Mouse (Mus musculus) CH12.LX (cell line): ENCODE results near the gene Tnfaip2. TPM values are rescaled to one million over a fixed set of nuclear protein-coding genes. Genes with fewer than 3 reads are reported as not detected.

Source experiments
- DNase-seq: peaks from one replicate; pipeline ENCODE4 v3.0.0-alpha.2; 2013; ENCODE audit errors: extremely low read depth
- H3K27ac ChIP-seq: 2 replicates; pipeline ENCODE4 v1.5.1; 2012; ENCODE audit warnings: low read depth, mild to moderate bottlenecking, control low read depth, moderate library complexity; ENCODE audit not compliant: insufficient read depth
- H3K27me3 ChIP-seq: replicated peaks from 2 replicates; pipeline ENCODE3; 2012; ENCODE audit warnings: inconsistent platforms
- H3K36me3 ChIP-seq, 2 experiments: replicated peaks in 1 of 2; 2 replicates each; pipeline versions ENCODE3 to v1.6.1; 2012; ENCODE audit warnings: inconsistent platforms in 1 of 2, low read length in 1 of 2, mild to moderate bottlenecking in 1 of 2, mixed read lengths in 1 of 2, moderate library complexity in 1 of 2; ENCODE audit not compliant: control insufficient read depth in 1 of 2, insufficient read depth in 1 of 2
- H3K4me1 ChIP-seq, 2 experiments: 2 replicates each; pipeline ENCODE4 v1.6.1; 2012; ENCODE audit warnings: inconsistent platforms in 1 of 2, moderate library complexity in 1 of 2; ENCODE audit not compliant: insufficient read depth in 2 of 2, control insufficient read depth in 1 of 2
- H3K4me2 ChIP-seq: 2 replicates; pipeline ENCODE4 v1.6.1; 2012; ENCODE audit warnings: low read depth, mild to moderate bottlenecking, control low read depth; ENCODE audit not compliant: poor library complexity, insufficient read depth, severe bottlenecking
- H3K4me3 ChIP-seq, 3 experiments: fragments of 150-350 bp in 1 of 3; sonication (generic) in 1 of 3; replicated peaks in 1 of 3; 2 replicates each; pipeline versions ENCODE3 to v1.5.1; 2011 to 2012; ENCODE audit warnings: low read depth in 2 of 3, low read length in 2 of 3, mild to moderate bottlenecking in 2 of 3, moderate library complexity in 2 of 3, control low read depth in 1 of 3, improper control_type of control experiment in 1 of 3, inconsistent platforms in 1 of 3, mixed read lengths in 1 of 3; ENCODE audit not compliant: poor library complexity in 1 of 3
- H3K79me2 ChIP-seq: replicated peaks from 2 replicates; pipeline ENCODE4 v1.6.1; 2012; ENCODE audit warnings: mild to moderate bottlenecking, moderate library complexity; ENCODE audit not compliant: control insufficient read depth, poor library complexity, insufficient read depth, severe bottlenecking; ENCODE audit errors: extremely low read depth
- H3K9ac ChIP-seq: 2 replicates; pipeline ENCODE4 v1.6.1; 2012; ENCODE audit warnings: low read depth, mild to moderate bottlenecking, control low read depth, moderate library complexity; ENCODE audit not compliant: insufficient read depth
- H3K9me3 ChIP-seq: replicated peaks from 2 replicates; pipeline ENCODE3; 2012; ENCODE audit warnings: low read length, inconsistent platforms, mixed read lengths
- EP300 ChIP-seq: IDR thresholded peaks from 2 replicates; pipeline ENCODE4 v1.6.1; 2011; ENCODE audit warnings: low read length, improper control_type of control experiment
- GABPA ChIP-seq: IDR thresholded peaks from 2 replicates; pipeline ENCODE4 v1.6.1; 2012; ENCODE audit warnings: low read depth, low read length, improper control_type of control experiment, inconsistent platforms; ENCODE audit not compliant: insufficient replicate concordance
- HCFC1 ChIP-seq: IDR thresholded peaks from 2 replicates; pipeline ENCODE4 v1.6.1; 2012; ENCODE audit warnings: low read depth, mild to moderate bottlenecking, inconsistent platforms, low read length, improper control_type of control experiment
- JUN ChIP-seq: IDR thresholded peaks from 2 replicates; pipeline ENCODE4 v1.6.1; 2011; ENCODE audit warnings: low read depth, mild to moderate bottlenecking, low read length, improper control_type of control experiment, moderate library complexity; ENCODE audit not compliant: insufficient read depth
- KAT2A ChIP-seq: IDR thresholded peaks from 2 replicates; pipeline ENCODE4 v1.6.1; 2012; ENCODE audit warnings: low read length, improper control_type of control experiment, inconsistent platforms; ENCODE audit not compliant: insufficient replicate concordance
- MAFK ChIP-seq: IDR thresholded peaks from 2 replicates; pipeline ENCODE4 v1.6.1; 2011; ENCODE audit warnings: low read length, improper control_type of control experiment; ENCODE audit not compliant: insufficient replicate concordance
- MAX ChIP-seq: IDR thresholded peaks from 2 replicates; pipeline ENCODE4 v1.6.1; 2011; ENCODE audit warnings: low read length, improper control_type of control experiment
- MAZ ChIP-seq: IDR thresholded peaks from 2 replicates; pipeline ENCODE4 v1.6.1; 2012; ENCODE audit warnings: low read depth, mild to moderate bottlenecking, inconsistent platforms, low read length, improper control_type of control experiment, moderate library complexity
- MEF2A ChIP-seq: IDR thresholded peaks from 2 replicates; pipeline ENCODE4 v1.6.1; 2014; ENCODE audit warnings: low read depth, mild to moderate bottlenecking, inconsistent platforms, low read length, improper control_type of control experiment, borderline replicate concordance
- MXI1 ChIP-seq: IDR thresholded peaks from 2 replicates; pipeline ENCODE4 v1.6.1; 2011; ENCODE audit warnings: mild to moderate bottlenecking, low read depth, low read length, improper control_type of control experiment
- MYC ChIP-seq: IDR thresholded peaks from 2 replicates; pipeline ENCODE4 v1.6.1; 2011; ENCODE audit warnings: low read depth, mild to moderate bottlenecking, improper control_type of control experiment, low read length
- PAX5 ChIP-seq: IDR thresholded peaks from 2 replicates; pipeline ENCODE4 v1.6.1; 2012; ENCODE audit warnings: low read length, inconsistent platforms, mixed read lengths
- POLR2AphosphoS2 ChIP-seq: IDR thresholded peaks from 2 replicates; pipeline ENCODE4 v1.6.1; 2011; ENCODE audit warnings: low read depth, low read length, improper control_type of control experiment
- RCOR1 ChIP-seq: conservative IDR thresholded peaks from 2 replicates; pipeline ENCODE4 v1.6.1; 2012; ENCODE audit warnings: low read depth, mild to moderate bottlenecking, inconsistent platforms, low read length, improper control_type of control experiment
- TBP ChIP-seq: conservative IDR thresholded peaks from 2 replicates; pipeline ENCODE4 v1.6.1; 2011; ENCODE audit warnings: low read depth, low read length, improper control_type of control experiment
- TCF12 ChIP-seq: IDR thresholded peaks from 2 replicates; pipeline ENCODE4 v1.6.1; 2014; ENCODE audit warnings: low read depth, mild to moderate bottlenecking, inconsistent platforms, low read length, improper control_type of control experiment
- UBTF ChIP-seq: IDR thresholded peaks from 2 replicates; pipeline ENCODE4 v1.6.1; 2012; ENCODE audit warnings: low read depth, mild to moderate bottlenecking, inconsistent platforms, low read length, improper control_type of control experiment, moderate library complexity
- ZC3H11A ChIP-seq: IDR thresholded peaks from 2 replicates; pipeline ENCODE4 v1.6.1; 2012; ENCODE audit warnings: low read depth, mild to moderate bottlenecking, inconsistent platforms, low read length, improper control_type of control experiment
- ZMIZ1 ChIP-seq: IDR thresholded peaks from 2 replicates; pipeline ENCODE4 v1.6.1; 2012; ENCODE audit warnings: low read depth, mild to moderate bottlenecking, inconsistent platforms, low read length, improper control_type of control experiment
- ZNF384 ChIP-seq: IDR thresholded peaks from 2 replicates; pipeline ENCODE4 v1.6.1; 2012; ENCODE audit warnings: low read depth, low read length, improper control_type of control experiment, inconsistent platforms
- dilution Hi-C: fragments of 300-500 bp; cut with MboI; formaldehyde crosslinking; loops from 2 replicates; pipeline ENCODE4 v1.14.3; 2020; ENCODE audit warnings: low sequenced_read_pairs; ENCODE audit not compliant: extremely low pct_unique_long_range_greater_than_20kb, extremely low pct_ligation_motif_present
- in situ Hi-C: fragments of 300-500 bp; cut with MboI; formaldehyde crosslinking; loops from 3 replicates; pipeline ENCODE4 v1.14.3; 2019; ENCODE audit warnings: low sequenced_read_pairs, low pct_ligation_motif_present, low pct_unique_long_range_greater_than_20kb, mixed read lengths
- polyA plus RNA-seq: library from polyadenylated mRNA; unstranded; fragments of >175 nt; gene quantifications from 2 replicates; pipeline ENCODE4 v1.2.1, GENCODE M21; 2012; ENCODE audit warnings: low read depth; ENCODE audit not compliant: insufficient read length
- total RNA-seq, 2 experiments: library from RNA; depleted of rRNA; stranded (reverse); fragments of 300-350 nt in 1 of 2; fragments of >200 nt in 1 of 2; gene quantifications; 2 replicates each; pipeline ENCODE4 v1.2.3; 2012 to 2014

Tnfaip2 gene
- total and polyA plus RNA-seq, 3 experiments: 0.93 to 2.5 (median 1.4) TPM

- in situ Hi-C loops: no loop called here
- TF ChIP-seq MAX: no peak
- TF ChIP-seq EP300: no peak
- TF ChIP-seq MXI1: no peak
- no peak for TF ChIP-seq TCF12
- no peak for TF ChIP-seq HCFC1
- H3K9ac ChIP-seq: no peak overlapping the region
- no peaks in the 10 kb centered on the region for H3K9me3 ChIP-seq
- peaks cover 59% of the 10 kb centered on the region for H3K27me3 ChIP-seq
- peaks cover 4 to 26% of the 10 kb centered on the region in 2 experiments; a peak in 3 of 4 replicates for H3K4me1 ChIP-seq
- H3K27ac ChIP-seq: no peak overlapping the region
- no peak overlapping the region for H3K4me2 ChIP-seq
- no peaks in the 10 kb centered on the region for H3K79me2 ChIP-seq
- no peak overlapping the region for H3K4me3 ChIP-seq
- H3K36me3 ChIP-seq: peaks cover 0 to 8% of the 10 kb centered on the region in 2 experiments
- no peak for DNase-seq
- dilution Hi-C loops: no loop called here
Observed at GRCm38 (mm10) chr12:111455860-111456259, 13.6 kb downstream of the Tnfaip2 start.

GRCm38 (mm10) chr12:111457742-111458141, 15.5 kb downstream of the Tnfaip2 start:
- no peak for DNase-seq
- Histone ChIP-seq H3K4me1 (peaks cover 4 to 26% of the 10 kb centered on the region in 2 experiments; a peak in 3 of 4 replicates), H3K79me2 (no peaks in the 10 kb centered on the region), H3K9me3 (no peaks in the 10 kb centered on the region), H3K4me2 (no peak overlapping the region), H3K27ac (no peak overlapping the region), H3K27me3 (peaks cover 53% of the 10 kb centered on the region), H3K9ac (no peak overlapping the region), H3K4me3 (no peak overlapping the region), H3K36me3 (no peaks in the 10 kb centered on the region)
- in situ Hi-C loops: no loop called here
- TF ChIP-seq MYC (no peak), PAX5 (no peak), TCF12 (no peak), ZNF384 (no peak), MAZ (no peak), ZMIZ1 (no peak), POLR2AphosphoS2 (no peak), RCOR1 (no peak), JUN (no peak), GABPA (no peak), TBP (no peak), UBTF (no peak), MEF2A (no peak), KAT2A (no peak), MAFK (no peak), ZC3H11A (no peak)
- dilution Hi-C loops: no loop called here
